Mouse (Mus musculus): ENCODE results near the gene Pdss1.
"Not testable (repeated sequence)": the region's sequence is repeated elsewhere in the genome, so short reads cannot be mapped to it uniquely, and the experiment has no call there.

Pdss1 gene

DNA sequence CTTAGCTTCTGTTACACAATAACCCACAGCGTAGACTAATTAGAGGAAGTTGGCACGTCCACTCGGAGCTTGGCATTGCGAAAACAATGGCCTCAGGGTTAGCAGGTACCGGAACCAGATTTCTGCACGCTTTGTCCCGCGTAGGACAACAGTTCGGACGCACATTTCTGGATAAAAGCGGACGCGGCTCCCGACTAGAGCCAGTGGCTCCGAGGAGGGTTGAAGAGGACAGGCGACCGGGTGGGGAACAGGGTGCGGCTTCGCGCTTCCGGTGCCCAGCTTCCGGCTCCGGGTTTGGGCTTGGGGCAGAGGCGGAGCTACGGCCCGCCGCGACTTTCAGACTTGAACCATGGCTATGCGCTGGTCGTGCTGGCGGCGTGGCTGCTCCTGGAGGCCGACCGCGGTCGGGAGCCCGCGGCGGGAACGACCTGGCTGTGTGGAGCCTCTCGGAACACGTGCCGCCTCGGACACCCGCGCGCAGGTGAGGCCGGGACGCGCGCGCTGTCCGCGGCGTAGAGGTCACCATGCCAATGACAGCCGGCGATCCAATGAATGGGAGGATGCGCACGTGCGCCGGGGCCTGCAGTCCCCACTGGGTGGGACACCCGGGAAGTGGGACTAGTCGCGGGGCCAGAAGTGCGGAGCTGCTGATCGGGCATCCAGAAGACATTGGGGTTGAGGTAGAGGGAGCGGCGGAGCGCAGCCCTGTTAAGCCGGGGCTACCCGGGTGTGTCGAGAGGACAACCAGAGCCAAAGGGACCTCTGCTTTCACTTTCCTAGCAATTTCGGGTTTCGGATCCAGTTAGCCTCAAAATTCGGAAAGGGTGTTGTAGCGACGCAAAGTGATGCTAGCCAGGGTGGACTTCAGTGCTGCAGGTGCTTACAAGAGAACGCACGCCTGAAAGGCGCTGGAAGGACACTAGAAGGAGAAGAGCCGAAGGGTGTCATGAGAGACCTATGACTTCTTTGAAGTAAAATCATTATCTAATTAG, at the start of gene Pdss1:
Pdss1 (plus strand) TSS at position 241 of the 992 bp plus-strand sequence.
- DNase-seq: peak; percentile 91

- no peak for DNase-seq
Observed at GRCm38 (mm10) chr2:22851900-22852299, 43.4 kb upstream of the Pdss1 start.

DNA sequence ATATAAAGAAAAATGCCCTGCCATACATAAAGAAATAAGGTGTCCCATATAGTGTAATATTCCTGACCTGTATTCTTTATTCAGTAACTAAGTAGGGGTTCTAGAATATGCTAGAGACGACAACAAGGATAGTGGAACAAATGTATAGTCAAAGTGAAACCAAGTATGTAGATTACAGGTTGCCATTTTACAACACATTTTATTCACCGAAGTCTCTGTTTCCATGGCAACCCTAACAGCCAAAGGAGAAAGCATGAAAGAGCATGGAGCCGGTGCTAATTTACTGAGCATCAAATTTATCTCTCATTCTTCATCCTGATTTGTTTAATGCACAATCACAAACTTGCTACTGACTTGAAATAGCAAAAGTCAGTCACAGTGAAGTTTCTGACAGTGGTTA, 37.8 kb upstream of the Pdss1 start:
- no peak for DNase-seq

DNA sequence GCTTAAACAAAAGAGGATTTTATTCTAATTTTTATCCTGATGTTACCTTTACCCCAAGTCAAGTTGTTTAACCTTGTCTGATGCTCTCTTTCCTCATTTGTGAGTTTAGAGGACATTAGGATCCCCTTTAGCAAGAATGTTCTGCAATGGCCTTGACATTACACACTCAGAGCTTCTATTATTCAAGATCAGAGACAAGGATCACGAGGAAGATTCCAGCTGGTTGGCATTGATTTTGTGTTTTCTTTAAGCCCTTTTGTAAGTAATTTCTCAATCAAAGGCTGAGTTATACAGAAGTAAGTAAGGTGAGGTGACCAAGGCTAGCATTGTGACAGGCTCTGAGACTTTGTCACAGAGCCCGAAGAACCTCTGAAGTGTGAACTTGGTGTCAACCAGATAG, 33.1 kb upstream of the Pdss1 start:
- no peak for DNase-seq

DNA sequence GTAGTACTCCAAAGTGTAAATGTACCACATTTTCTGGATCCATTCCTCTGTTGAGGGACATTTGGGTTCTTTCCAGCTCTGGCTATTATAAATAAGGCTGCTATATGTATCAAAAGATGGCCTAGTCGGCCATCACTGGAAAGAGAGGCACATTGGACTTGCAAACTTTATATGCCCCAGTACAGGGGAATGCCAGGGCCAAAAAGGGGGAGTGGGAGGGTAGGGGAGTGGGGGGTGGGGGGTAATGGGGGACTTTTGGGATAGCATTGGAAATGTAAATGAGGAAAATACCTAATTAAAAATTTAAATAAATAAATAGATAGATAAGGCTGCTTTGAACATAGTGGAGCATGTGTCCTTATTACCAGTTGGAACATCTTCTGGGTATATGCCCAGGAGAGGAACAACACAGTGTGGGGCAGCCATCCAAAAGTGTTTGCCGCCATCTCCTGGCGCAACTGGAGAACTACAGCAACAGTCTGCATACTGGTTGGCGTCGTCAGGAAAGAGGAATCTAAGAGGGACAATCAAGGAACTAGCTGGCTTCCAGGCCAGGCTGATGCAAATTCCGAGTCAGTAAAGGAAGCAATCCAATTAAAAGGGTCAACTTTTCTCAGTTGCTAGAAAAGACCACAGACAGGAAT, 30.8 kb upstream of the Pdss1 start:
- peak; percentile 57 for DNase-seq

DNA sequence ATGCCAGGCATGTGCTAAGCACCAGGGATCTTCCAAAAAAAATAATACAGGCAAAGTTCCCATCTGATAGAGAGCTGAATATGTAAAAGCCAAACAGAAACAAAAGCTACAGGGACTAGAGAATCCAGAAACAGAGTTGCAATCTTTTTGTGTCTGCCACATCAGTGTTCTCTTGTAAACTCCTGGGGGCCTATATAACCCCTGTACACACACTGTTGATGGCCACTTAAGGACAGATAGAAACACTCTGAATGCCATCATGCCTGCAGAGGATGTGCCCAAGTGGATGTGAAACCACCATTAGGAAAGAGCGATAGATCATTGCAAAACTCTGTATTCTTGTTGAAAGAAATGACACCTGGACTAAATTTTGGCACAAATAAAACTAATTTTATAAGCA, 29.5 kb upstream of the Pdss1 start:
- no peak for DNase-seq

DNA sequence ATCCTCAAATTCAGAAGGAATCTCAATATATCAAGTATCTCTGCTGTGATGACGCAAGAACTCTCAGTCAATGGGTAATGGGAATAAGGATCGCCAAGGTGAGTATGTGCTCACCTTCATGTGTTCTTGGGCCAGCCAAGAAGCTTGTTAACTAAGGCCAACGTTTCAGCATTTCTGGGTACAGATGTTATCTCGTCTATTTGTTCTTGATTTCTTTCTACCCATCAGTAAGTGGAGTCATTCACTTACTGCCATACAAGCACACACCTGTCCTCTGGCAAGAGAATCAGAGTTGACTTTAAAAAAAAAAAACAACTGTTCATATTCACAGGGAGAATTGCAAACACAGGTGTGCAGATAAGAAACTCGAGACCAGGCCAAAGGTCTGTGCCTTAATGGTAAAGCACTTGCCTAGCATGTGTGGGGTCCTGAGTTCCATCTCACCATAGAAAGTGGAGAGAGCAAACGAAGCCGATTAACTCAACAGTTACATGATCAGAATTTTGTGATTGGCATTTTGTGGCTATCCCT, 28.4 kb upstream of the Pdss1 start:
- DNase-seq: no peak

DNA sequence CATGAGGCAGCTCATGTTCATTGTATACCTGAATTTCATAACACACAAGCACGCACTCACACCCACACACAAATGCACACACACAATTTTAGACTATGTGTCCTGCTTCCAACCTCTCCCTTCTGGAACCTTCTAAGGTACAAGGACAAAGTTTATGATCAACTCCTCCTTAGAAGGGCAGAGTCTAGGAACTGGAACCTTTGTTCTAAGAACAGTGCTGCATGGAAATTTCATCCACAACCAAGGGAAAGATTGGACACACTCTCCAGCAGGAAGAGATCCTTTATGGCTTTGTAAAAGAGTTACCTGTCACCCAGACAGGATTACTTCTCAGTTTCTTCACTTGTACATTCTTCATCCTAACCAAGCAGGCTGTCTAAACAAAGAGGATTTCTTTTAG, 22.2 kb upstream of the Pdss1 start:
- DNase-seq: no peak

DNA sequence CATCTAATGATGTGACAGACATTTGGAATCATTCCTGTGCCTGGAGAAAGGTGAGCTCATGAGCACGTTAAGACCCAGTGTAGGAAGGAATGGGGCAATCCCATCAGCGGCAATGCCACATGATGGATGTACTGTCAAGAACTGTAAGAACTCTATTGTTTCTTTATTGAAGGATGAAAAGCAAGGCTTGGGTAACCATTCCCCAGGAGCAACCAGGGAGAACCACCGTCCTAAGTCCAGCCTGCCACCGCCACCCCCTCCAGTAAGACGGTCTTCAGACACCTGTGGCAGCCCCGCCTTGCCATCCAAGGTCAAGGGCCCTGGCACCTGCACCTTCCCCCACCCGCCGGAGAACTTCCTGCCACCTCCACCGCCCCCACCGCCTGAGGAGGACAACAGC, 20.7 kb upstream of the Pdss1 start:
- DNase-seq: no peak

DNA sequence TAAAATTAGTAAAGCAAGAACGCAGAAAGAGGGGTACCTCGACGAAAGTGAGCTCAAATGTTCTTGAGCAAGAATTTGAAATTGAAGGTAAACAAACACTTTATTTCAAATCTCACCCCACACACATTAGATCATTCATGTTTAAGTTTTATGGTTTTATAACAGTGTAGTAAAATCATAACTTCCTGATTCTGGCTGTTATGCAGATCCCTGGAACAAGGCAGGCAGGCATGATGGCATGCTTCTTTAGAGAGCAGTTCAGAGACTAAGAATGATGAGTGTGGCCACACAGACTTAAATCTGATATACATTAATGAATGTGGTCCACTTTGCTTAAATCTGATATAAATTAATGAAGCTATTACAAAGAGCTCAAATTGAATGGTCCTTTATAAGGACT, 18.7 kb upstream of the Pdss1 start:
- no peak for DNase-seq

- DNase-seq: no peak
Observed at GRCm38 (mm10) chr2:22878781-22879180, 16.5 kb upstream of the Pdss1 start.

DNA sequence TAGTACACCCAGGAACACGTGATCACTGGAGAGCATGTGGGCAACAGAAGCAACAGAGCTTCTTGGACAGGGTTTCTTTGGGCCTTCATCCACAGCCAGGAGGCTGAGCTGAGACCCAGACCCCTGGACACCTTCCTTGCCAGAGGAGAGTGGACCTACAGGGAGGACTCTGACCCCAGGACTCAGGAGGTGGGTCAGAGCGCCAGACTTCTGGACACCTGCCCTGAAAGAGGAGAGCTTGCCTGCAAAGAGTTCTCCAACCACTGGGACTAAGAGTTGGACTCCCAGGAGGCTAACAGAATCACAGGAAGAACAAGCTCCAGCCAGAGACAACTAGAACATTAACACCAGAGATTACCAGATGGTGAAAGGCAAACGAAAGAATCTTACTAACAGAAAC, 14.6 kb upstream of the Pdss1 start:
- not testable (repeated sequence) for DNase-seq

GRCm38 (mm10) chr2:22894932-22895281, 415 bp upstream of the Pdss1 start:
- DNase-seq: no peak

DNA sequence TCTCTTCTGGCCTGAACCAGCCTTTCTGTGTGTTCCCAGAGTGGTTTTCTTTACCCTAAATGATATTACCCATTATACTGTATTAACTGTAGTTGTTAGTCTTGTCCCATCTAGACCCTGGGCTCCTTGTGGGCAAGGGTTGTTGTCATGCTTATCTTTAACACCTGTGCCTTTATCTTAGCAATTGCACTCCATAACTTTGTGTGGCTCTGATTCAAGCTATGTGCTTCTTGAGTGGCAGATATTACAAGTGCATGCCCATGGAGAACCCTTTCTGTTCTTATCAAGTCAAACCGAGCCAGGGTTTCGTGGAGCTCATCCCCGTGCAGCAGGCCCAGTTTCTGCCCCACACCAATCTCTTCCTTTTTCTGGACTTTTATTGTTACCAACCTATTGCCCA, 8.6 kb downstream of the Pdss1 start:
- no peak for DNase-seq

- DNase-seq: no peak
Observed at GRCm38 (mm10) chr2:22914421-22914820, 19.1 kb downstream of the Pdss1 start.

DNA sequence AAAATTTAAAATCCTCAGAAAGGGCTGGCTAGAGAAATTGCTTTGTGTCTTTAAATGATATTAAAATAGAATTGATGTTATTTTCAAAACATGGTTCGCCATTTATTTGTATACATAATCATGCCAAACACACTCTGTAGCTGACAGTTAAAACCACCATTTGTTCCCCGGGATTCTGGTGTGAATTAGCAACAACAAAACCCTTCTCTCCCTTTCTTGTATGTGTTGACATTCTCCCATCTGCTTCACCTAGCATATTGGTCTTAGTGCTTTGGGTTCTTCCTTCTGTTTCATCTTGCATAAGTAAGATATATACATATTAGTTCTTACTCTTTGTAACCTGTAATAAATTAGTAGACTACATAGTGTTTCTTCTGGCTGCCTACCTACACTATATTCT, 23.3 kb downstream of the Pdss1 start:
- no peak for DNase-seq

DNA sequence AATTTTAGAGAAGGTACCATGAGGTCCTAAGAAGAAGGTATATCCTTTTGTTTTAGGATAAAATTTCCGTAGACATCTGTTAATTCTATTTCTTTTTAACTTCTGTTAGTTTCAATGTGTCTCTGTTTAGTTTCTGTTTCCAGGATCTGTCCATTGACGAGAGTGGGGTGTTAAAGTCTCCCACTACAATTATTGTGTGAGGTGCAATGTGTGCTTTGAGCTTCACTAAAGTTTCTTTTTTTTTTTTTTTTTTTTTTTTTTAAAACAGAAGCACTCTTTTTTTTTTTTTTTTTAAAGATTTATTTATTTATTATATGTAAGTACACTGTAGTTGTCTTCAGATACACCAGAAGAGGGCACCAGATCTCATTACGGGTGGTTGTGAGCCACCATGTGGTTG, 30.6 kb downstream of the Pdss1 start:
- DNase-seq: not testable (repeated sequence)

GRCm38 (mm10) chr2:22928259-22928658, 32.9 kb downstream of the Pdss1 start:
- DNase-seq: no peak

DNA sequence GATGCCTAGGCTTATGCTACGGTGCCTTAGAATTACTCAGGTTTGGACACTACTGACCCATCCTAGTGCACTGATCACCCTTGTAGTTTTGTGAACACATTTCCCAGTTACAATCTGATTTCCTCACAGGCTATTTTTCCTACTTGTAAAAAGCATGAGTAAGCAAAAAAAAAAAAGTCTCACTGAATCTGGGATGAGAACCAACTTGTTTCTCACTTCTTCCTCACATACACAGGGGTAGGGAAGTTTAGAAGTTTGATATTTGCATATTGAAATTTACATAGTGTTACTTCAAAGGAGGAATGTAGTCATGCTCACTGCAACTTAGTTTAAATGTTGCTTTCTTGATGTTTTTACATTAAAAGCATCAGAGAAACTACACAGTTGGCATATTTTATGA, 38.2 kb downstream of the Pdss1 start:
- no peak for DNase-seq

DNA sequence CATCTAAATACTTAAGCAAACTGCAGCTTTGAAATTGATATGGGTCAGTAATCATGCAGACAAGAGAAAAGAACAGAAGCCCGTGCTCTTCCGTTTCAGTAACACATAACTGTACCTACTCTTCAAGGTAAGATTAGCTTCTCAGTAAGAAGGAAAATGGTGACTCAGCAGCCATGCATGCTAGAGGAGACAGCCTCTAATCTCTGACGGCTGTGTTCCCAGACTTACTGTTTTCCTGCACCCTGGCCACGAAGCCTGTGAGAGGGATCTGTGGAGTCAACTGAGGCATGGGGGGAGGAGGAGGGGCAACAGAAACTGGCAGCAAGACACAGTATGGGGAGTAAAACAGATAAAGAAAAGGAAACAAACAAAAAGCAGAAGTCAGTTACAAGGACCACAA, 54.6 kb downstream of the Pdss1 start:
- no peak for DNase-seq

DNA sequence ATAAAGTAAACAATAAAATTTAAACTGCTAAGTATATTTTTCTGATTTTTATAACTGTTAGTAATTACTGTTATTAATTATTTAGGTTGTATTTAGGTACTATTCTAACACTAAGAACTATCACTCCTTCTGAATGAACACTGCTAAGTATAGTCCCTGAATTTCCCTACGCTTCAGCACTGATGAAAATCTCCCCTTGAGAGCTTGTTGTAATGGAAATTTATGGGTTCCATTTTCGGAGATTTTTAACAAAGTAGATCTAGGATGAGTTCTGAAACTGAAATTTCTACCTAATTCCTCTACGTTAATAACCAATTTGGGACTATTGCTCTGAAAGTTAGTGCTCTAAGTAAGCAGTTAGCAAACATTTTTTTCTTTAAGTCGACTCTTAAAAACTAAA, 59.0 kb downstream of the Pdss1 start:
- no peak for DNase-seq

- DNase-seq: no peak
Observed at GRCm38 (mm10) chr2:22955914-22956313, 60.6 kb downstream of the Pdss1 start.

DNA sequence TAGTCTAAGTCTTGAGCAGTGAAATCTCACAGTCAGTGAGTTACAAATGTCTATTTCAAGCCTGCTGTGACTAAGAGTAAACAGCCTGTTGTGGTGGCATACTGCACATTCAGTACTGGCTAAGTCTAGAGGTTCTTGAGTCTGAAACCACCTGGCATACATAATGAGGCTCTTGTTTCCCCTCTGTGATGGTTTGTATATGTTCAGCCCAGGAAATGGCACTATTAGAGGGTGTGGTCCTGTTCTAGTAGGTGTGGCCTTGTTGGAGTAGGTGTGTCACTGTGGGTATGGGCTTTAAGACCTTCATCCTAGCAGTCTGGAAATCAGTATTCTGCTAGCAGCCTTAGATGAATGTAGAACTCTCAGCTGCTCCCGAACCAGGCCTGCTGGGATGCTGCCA, 62.1 kb downstream of the Pdss1 start:
- DNase-seq: no peak

GRCm38 (mm10) chr2:22961681-22962080, 66.4 kb downstream of the Pdss1 start:
- no peak for DNase-seq

Measured in layer of hippocampus, adult 9-11 months (tissue).